Mouse (Mus musculus): Measurements from ENCODE around the gene Flrt1.

DNA sequence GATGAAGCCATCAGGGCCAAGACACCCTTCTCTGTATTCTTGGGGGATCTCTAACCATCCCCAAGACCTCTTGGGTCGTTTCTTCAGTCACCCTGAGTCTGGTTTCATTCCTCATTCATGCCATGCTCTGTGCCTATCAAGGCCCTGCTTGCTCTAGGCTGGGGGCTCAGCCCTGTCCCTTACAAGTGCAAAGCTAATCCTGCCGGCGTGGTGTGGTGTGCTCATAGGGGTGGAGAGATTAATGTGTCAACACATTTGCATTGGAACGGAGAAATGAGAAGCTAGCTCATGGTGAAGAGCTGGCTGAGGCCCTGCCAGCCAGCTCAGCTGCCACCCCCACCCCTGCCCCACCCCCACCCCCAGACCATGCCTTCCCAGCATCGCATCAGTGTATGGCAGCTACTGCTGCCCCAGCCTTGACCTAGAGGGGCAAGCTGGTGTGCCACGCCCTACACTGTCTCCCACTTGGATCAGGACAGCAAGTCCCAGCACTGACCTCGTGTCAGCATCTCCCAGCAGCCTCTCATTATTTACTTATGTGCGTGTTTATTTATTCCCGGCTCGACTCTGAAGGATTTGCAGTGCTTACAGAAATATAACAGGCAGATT, 17.3 kb upstream of the Flrt1 start:
- no peak for TF ChIP-seq POLR2A (IDR thresholded peaks at IDR 0.05; ENCODE audit: borderline replicate concordance, low read depth, low read length)
- TF ChIP-seq CTCF (IDR thresholded peaks at IDR 0.05; ENCODE audit: low read depth, low read length) = no peak

Data from bone marrow macrophage, adult 2 months (primary cell).